Mouse (Mus musculus) embryo, embryonic 11.5 days (tissue): Measurements from ENCODE around the gene Cars.

Experiments used
- DNase-seq: peaks from one replicate; pipeline ENCODE4 v3.0.0-alpha.2; 2012; ENCODE audit warnings: low read depth, low spot score

Gene Cars

GRCm38 (mm10) chr7:143511335-143511712, 88.6 kb downstream of the Cars start:
- DNase-seq: no peak

- no peak for DNase-seq
Measured at GRCm38 (mm10) chr7:143510593-143511334, 89.1 kb downstream of the Cars start.

GRCm38 (mm10) chr7:143509566-143509965, 90.3 kb downstream of the Cars start:
- DNase-seq: no peak
